Mouse (Mus musculus) midbrain, postnatal 0 days (tissue): ENCODE results near the gene Plekhg1. TPM values are rescaled to one million over a fixed set of nuclear protein-coding genes. Genes with fewer than 3 reads are reported as not detected.

Experiments
- ATAC-seq: fragments of 200-750 bp; cut with Nextera tagmentation; 2 replicates; pipeline ENCODE4 v1.8.0; 2017; ENCODE audit warnings: moderate number of reproducible peaks, mild to moderate bottlenecking, moderate TSS enrichment, moderate library complexity; ENCODE audit not compliant: low FRiP score
- DNase-seq: peaks from one replicate; pipeline ENCODE4 v3.0.0-alpha.2; 2015; ENCODE audit warnings: low spot score
- H3K27ac ChIP-seq: fragments of 300-500 bp; sonication (generic); 2 replicates; pipeline ENCODE4 v1.5.1; 2014; ENCODE audit warnings: low read depth, mild to moderate bottlenecking, low read length, mixed read lengths
- H3K27me3 ChIP-seq: fragments of 300-500 bp; sonication (generic); 2 replicates; pipeline ENCODE4 v1.6.1; 2014; ENCODE audit warnings: low read length, control low read depth, mixed read lengths; ENCODE audit not compliant: insufficient read depth
- H3K36me3 ChIP-seq: fragments of 300-500 bp; sonication (generic); 2 replicates; pipeline ENCODE4 v1.6.1; 2014; ENCODE audit warnings: low read length, control low read depth, mixed read lengths; ENCODE audit not compliant: insufficient read depth
- H3K4me1 ChIP-seq: fragments of 300-500 bp; sonication (generic); 2 replicates; pipeline ENCODE4 v1.6.1; 2014; ENCODE audit warnings: mild to moderate bottlenecking, control low read depth, antibody characterized with exemption, low read length, mixed read lengths; ENCODE audit not compliant: insufficient read depth
- H3K4me2 ChIP-seq: fragments of 300-500 bp; sonication (generic); 2 replicates; pipeline ENCODE4 v1.6.1; 2014; ENCODE audit warnings: low read depth, mild to moderate bottlenecking, low read length, mixed read lengths; ENCODE audit not compliant: poor library complexity, severe bottlenecking
- H3K4me3 ChIP-seq: fragments of 300-500 bp; sonication (generic); 2 replicates; pipeline ENCODE4 v1.5.1; 2014; ENCODE audit warnings: low read depth, mild to moderate bottlenecking, low read length, moderate library complexity
- H3K9ac ChIP-seq: fragments of 300-500 bp; sonication (generic); replicated peaks from 2 replicates; pipeline ENCODE4 v1.6.1; 2014; ENCODE audit warnings: mild to moderate bottlenecking, low read length, moderate library complexity, mixed read lengths; ENCODE audit not compliant: poor library complexity, severe bottlenecking
- H3K9me3 ChIP-seq: fragments of 300-500 bp; sonication (generic); 2 replicates; pipeline ENCODE4 v1.6.1; 2016; ENCODE audit warnings: low read length, control low read depth
- CTCF ChIP-seq: IDR thresholded peaks from 2 replicates; pipeline ENCODE4 v1.5.1; 2016; ENCODE audit warnings: antibody characterized with exemption, mild to moderate bottlenecking
- WGBS: fragments of 180-500 bp; shearing (Covaris S2); extraction: QIAGEN DNeasy Blood & Tissue Kit; methylation state at CpG from one replicate; pipeline ENCODE4 v1.1.7; 2014; 5-methylcytosine and 5-hydroxymethylcytosine counted together
- polyA plus RNA-seq: library from polyadenylated mRNA; unstranded; fragments of >200 nt; fragmentation: Nextera tagmentation; extraction: Ambion mirVana; gene quantifications from 2 replicates; pipeline ENCODE4 v1.2.1, GENCODE M21; 2015
- total RNA-seq: library from RNA; depleted of rRNA; stranded (reverse); fragments of >200 nt; gene quantifications from 2 replicates; pipeline ENCODE4 v1.2.3, GENCODE M21; 2014

Plekhg1 gene
- total and polyA plus RNA-seq, 2 experiments from 2014 or later: 5.7 to 17.1 TPM

GRCm38 (mm10) chr10:3737034-3737433 is 3.1 kb upstream of the Plekhg1 start:
- TF ChIP-seq CTCF: no peak
- H3K4me1 ChIP-seq: no peaks in the 10 kb centered on the region
- no peaks in the 10 kb centered on the region for H3K9me3 ChIP-seq

DNA sequence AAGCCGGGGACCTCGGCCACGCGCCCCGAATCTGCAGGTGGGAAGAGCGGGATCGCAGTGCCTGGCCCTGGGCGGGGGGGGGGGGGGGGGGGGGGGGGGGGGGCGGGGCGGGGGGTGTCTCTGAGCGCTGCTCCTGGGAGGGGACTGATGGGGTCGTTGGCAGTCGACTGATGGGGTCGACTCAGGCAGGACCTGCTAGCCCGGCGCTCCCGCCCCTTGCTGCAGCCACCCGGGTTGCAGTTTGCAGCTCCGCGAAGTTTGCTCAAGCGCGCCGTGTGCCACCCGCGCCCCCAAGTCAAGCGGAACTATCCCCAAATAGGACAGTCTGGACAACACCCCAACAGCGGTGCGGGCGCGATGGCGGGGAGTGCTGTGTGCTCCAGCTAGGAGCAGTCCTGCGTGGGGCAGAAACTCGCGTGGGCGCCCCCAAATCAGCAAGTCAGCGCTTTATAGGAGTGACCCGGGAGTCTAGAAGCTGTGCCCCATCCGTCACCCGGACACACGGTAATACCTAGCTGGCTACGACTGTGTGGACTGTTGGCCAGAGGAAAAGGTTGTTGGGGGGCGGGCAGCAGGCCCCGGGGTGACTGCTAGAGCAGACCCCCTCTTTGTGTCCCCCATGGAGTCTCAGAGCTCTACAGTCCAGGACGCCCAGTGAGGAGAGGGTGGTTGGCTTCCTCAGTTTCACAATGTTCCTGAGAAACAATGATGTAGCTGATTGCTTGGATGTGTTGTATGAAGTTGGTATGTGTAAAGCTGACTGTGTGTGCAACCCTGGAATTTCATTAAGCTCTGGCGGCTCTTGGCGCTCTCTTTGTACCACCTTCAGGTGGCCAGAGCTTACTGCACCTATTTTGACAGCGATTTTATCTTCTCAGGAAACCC is 582 bp downstream of the Plekhg1 start:
- WGBS: under 1% methylated on average over 34 of the region's 47 CpGs
- Histone ChIP-seq H3K4me3 (peak overlapping the region; percentile 61), H3K9me3 (no peaks in the 10 kb centered on the region), H3K9ac (peak overlapping the region; percentile 55), H3K27ac (peak overlapping the region; percentile 65), H3K4me2 (peak overlapping the region; percentile 98), H3K4me1 (no peaks in the 10 kb centered on the region), H3K36me3 (no peaks in the 10 kb centered on the region), H3K27me3 (no peaks in the 10 kb centered on the region)
- DNase-seq (peak; percentile 91), ATAC-seq (peak; percentile 83)
- TF ChIP-seq CTCF: peak; percentile 82

More at GRCm38 (mm10) chr10:3737034-3737433, 3.1 kb upstream of the Plekhg1 start:
- no peak overlapping the region for H3K4me2 ChIP-seq
- ATAC-seq (no peak), DNase-seq (peak; percentile 44)
- no peaks in the 10 kb centered on the region for H3K27me3 ChIP-seq
- H3K36me3 ChIP-seq: no peaks in the 10 kb centered on the region
- WGBS: 69% methylated on average over 3 of the region's 3 CpGs
- H3K4me3 ChIP-seq: no peak overlapping the region
- no peak overlapping the region for H3K27ac ChIP-seq
- no peak overlapping the region for H3K9ac ChIP-seq

DNA sequence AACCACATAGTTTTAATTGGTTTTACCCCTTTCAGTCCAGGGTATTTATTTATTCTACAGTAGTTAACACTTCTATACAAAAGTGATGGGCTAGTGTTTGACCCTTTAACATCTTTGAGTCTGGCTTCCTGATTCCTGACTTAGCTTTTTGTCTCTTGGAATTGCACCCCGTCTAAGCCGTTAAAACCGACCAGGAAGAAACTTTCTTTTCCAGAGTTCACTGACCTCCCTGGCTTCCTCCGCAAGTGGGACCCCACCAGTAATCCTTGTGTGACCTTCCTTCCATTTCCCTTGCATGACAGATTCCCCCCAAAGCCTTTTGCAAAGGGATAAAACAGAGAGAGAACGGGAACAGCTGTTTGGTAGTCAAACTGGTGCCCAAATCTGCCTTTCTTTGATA is 1.6 kb downstream of the Plekhg1 start:
- H3K4me2 ChIP-seq: peak overlapping the region; percentile 98
- no peaks in the 10 kb centered on the region for H3K36me3 ChIP-seq
- no peak for DNase-seq
- 4% methylated on average over 5 of the region's 5 CpGs for WGBS
- no peak overlapping the region for H3K9ac ChIP-seq
- peak overlapping the region; percentile 61 for H3K4me3 ChIP-seq
- no peaks in the 10 kb centered on the region for H3K27me3 ChIP-seq
- no peaks in the 10 kb centered on the region for H3K9me3 ChIP-seq
- no peak for ATAC-seq
- no peak for TF ChIP-seq CTCF
- no peaks in the 10 kb centered on the region for H3K4me1 ChIP-seq
- no peak overlapping the region for H3K27ac ChIP-seq

GRCm38 (mm10) chr10:3743069-3743468 is 2.9 kb downstream of the Plekhg1 start:
- no peak overlapping the region for H3K9ac ChIP-seq
- 26% methylated on average over 2 of the region's 2 CpGs for WGBS
- ATAC-seq: no peak
- no peak for DNase-seq
- no peaks in the 10 kb centered on the region for H3K27me3 ChIP-seq
- H3K4me2 ChIP-seq: no peak overlapping the region
- no peaks in the 10 kb centered on the region for H3K4me1 ChIP-seq
- H3K4me3 ChIP-seq: no peak overlapping the region
- no peaks in the 10 kb centered on the region for H3K36me3 ChIP-seq
- no peak overlapping the region for H3K27ac ChIP-seq
- TF ChIP-seq CTCF: no peak
- H3K9me3 ChIP-seq: no peaks in the 10 kb centered on the region

DNA sequence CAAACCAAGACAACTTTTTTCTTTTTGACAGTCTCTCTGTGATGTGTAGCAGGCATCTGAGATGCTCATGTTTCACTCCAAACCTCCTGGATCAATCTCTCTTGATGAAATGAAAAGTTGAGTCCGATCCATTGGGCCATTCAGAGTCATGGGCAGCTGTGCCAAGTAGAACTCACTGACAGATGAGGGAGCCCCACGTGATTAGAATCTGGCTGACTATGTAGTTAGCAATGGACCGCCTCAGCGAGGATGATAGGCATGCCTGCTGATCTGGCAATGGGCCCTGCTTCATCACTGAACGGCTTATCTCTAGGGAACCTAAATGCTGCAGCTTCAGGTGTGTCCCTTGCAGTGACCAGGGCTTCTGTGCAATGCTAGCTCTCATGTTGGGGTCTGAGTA is 3.7 kb downstream of the Plekhg1 start:
- peak; percentile 14 for DNase-seq
- WGBS: 73% methylated on average over 5 of the region's 5 CpGs

DNA sequence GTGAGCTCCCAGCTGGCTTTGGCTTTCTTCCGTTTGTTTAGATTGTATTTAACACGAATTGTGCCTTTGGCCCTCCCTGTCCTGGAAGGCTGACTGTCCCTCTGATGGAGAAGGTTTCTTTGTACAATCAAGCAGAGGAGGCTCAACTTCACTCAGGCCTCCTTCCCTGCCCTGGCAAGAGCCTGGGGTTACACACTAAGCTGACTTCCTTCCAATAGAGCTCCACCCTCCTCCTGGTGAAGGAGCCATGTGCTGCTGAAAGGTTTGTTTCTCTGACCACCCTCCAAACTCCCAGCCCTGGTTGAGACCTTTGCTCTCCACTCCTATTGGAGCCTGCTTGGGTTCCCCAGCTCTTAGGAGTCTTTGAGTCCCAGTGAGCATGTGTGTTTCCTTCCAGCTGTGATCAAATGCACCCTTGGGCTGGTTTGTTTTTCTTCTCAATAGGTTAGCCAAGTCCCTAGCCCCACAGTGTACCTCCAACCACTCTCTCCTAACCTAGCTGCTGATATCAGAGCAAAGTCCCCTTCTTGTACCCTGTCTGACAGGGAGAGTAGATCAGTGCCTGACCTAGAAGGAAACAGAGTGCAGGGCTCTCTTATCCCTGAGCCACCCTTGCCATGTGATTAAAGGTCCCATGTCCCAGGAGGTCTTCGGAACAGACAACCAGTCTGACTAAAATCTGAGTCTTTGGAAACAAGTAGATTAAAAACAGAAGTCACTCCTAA is 6.8 kb downstream of the Plekhg1 start:
- no peak overlapping the region for H3K27ac ChIP-seq
- H3K4me3 ChIP-seq: no peak overlapping the region
- H3K4me2 ChIP-seq: no peak overlapping the region
- DNase-seq (no peak), ATAC-seq (no peak)
- H3K9ac ChIP-seq: no peak overlapping the region
- no peaks in the 10 kb centered on the region for H3K36me3 ChIP-seq
- no peaks in the 10 kb centered on the region for H3K27me3 ChIP-seq
- WGBS: 55% methylated on average over 3 of the region's 3 CpGs
- no peaks in the 10 kb centered on the region for H3K9me3 ChIP-seq
- no peaks in the 10 kb centered on the region for H3K4me1 ChIP-seq
- TF ChIP-seq CTCF: no peak

More for the DNA sequence above, 3.7 kb downstream of the Plekhg1 start:
- Histone ChIP-seq H3K4me3 (no peak overlapping the region), H3K9me3 (no peaks in the 10 kb centered on the region), H3K4me1 (no peaks in the 10 kb centered on the region), H3K36me3 (no peaks in the 10 kb centered on the region), H3K9ac (no peak overlapping the region), H3K27me3 (no peaks in the 10 kb centered on the region), H3K27ac (no peak overlapping the region), H3K4me2 (no peak overlapping the region)
- TF ChIP-seq CTCF: no peak
- ATAC-seq: no peak
